Mouse (Mus musculus) layer of hippocampus, adult 9-11 months (tissue): ENCODE measurements at regions not wholly inside any gene's neighbourhood (a gene's known extent, or its start where the extent isn't known, plus 50 kb on each side); places are given as distances from the start of the nearest gene placed in this dataset.
"Not testable (repeated sequence)": the region's sequence is repeated elsewhere in the genome, so short reads cannot be mapped to it uniquely, and the experiment has no call there.

ENCODE experiments used
- DNase-seq: peaks from one replicate; pipeline ENCODE4 v3.0.0; 2022

- not testable (repeated sequence) for DNase-seq
Observed at GRCm38 (mm10) chr3:7811301-7811700, 1191.1 kb upstream of the 1700008P02Rik start.

- not testable (repeated sequence) for DNase-seq
Observed at GRCm38 (mm10) chr3:7805121-7805520, 1184.9 kb upstream of the 1700008P02Rik start.

- DNase-seq = no peak
Observed at GRCm38 (mm10) chr3:7804209-7804608, 1184.0 kb upstream of the 1700008P02Rik start.

GRCm38 (mm10) chr3:7799486-7799885 lies 1179.2 kb upstream of the 1700008P02Rik start:
- no peak for DNase-seq

GRCm38 (mm10) chr3:7787665-7788064 lies 1167.4 kb upstream of the 1700008P02Rik start:
- peak; percentile 17 for DNase-seq

GRCm38 (mm10) chr3:7785096-7785495 lies 1164.9 kb upstream of the 1700008P02Rik start:
- no peak for DNase-seq

GRCm38 (mm10) chr3:7755445-7755844 lies 1135.2 kb upstream of the 1700008P02Rik start:
- no peak for DNase-seq

GRCm38 (mm10) chr3:7713741-7714140 lies 1093.5 kb upstream of the 1700008P02Rik start:
- DNase-seq = peak; percentile 9

- no peak for DNase-seq
Observed at GRCm38 (mm10) chr3:7713130-7713529, 1092.9 kb upstream of the 1700008P02Rik start.

GRCm38 (mm10) chr3:7712466-7712865 lies 1092.2 kb upstream of the 1700008P02Rik start:
- DNase-seq = no peak

- DNase-seq = no peak
Observed at GRCm38 (mm10) chr3:7708609-7709008, 1088.4 kb upstream of the 1700008P02Rik start.

GRCm38 (mm10) chr3:7683536-7683935 lies 1063.3 kb upstream of the 1700008P02Rik start:
- no peak for DNase-seq

- not testable (repeated sequence) for DNase-seq
Observed at GRCm38 (mm10) chr3:7682816-7683215, 1062.6 kb upstream of the 1700008P02Rik start.

GRCm38 (mm10) chr3:7682311-7682710 lies 1062.1 kb upstream of the 1700008P02Rik start:
- no peak for DNase-seq

- no peak for DNase-seq
Observed at GRCm38 (mm10) chr3:7669956-7670355, 1049.7 kb upstream of the 1700008P02Rik start.

GRCm38 (mm10) chr3:7667851-7668250 lies 1047.6 kb upstream of the 1700008P02Rik start:
- DNase-seq = not testable (repeated sequence)

- DNase-seq = not testable (repeated sequence)
Observed at GRCm38 (mm10) chr3:7666391-7667142, 1046.3 kb upstream of the 1700008P02Rik start.
